Mouse (Mus musculus) ovary, adult 18-20 months (tissue): ENCODE results near the gene Rnf5.

Experiments
- DNase-seq: peaks from one replicate; pipeline ENCODE4 v3.0.0; 2022; ENCODE audit warnings: low spot score, mixed read lengths

Gene Rnf5

DNA sequence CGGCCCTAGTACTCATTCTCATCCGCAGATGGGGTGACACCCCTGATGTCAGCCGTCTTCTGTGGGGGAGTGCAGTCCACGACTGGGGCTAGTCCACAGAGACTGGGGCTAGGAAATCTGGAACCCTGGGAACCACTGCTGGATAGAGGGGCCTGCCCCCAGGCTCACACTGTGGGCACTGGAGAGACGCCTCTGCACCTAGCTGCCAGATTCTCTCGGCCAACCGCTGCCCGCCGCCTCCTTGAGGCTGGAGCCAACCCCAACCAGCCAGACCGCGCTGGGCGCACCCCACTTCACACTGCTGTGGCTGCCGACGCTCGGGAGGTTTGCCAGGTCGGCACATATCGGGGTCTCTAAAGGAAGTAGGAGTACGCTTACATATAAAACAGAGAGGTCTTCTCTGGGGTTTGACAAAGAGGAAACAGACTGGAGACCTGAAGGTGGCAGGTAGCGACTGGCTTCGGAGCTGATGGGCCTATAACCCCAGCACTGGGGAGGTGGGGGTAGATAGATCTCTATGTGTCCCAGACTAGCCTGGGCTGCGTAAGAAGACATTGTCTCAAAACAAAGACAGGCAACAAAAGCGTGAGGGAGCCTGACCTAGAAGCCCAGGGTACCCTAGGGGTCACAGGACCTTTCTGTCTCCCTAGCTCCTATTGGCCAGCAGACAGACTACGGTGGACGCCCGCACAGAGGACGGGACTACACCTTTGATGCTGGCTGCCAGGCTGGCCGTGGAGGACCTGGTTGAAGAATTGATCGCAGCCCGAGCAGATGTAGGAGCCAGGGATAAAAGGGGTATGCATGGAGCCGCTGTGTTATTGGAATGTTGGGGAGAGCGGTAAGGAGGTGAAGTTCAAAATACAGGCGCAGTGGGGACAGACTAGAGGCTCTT, 17.4 kb downstream of the Rnf5 start:
- DNase-seq = no peak

DNA sequence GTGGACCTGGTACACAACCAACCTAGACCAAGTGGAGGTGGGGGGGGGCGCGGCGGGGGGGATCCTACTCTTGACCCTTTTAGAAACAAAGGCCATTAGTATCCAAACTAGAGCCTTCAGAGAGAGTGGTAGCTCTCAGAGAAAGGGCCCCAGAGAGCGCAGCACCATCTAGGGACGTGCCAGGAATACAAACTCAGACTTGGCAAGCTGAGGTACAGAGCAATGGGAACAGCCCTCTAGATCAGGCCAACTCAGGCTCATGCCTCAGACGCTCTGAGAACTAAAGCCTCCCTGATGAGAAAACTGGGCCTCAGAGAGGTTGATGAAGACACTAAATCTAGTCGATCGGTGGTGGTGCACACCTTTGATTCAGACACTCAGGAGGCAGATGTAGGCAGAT, 18.4 kb downstream of the Rnf5 start:
- no peak for DNase-seq

DNA sequence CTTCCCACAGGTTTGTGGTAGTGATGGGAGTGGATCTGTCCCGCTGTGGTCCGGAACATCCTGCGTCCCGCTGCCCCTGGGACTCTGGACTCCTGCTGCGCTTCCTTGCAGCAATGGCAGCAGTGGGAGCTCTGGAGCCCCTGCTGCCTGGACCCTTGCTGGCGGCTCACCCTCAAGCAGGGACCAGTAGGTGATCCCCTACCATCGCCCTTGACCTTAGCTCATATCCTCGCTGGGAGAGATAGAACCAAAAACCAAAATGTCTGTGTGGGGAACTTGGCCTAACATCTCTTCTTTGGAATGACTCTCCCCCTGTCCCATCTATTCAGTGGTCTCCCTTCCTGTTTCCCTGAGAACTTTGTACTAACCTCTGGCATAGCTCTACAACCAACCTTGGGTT, 19.7 kb downstream of the Rnf5 start:
- DNase-seq = no peak

DNA sequence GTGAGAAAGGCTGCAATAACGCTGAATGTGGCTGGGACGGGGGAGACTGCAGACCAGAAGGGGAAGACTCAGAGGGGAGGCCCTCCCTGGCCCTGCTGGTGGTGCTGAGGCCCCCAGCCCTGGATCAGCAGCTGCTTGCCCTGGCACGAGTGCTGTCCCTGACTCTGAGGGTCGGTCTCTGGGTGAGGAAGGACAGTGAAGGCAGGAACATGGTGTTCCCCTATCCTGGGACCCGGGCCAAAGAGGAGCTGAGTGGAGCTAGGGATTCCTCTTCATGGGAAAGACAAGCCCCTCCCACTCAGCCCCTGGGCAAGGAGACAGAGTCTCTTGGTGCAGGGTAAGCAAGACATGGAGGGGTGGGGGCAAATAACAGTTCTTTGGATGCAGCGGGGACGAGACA, 20.1 kb downstream of the Rnf5 start:
- DNase-seq = no peak

DNA sequence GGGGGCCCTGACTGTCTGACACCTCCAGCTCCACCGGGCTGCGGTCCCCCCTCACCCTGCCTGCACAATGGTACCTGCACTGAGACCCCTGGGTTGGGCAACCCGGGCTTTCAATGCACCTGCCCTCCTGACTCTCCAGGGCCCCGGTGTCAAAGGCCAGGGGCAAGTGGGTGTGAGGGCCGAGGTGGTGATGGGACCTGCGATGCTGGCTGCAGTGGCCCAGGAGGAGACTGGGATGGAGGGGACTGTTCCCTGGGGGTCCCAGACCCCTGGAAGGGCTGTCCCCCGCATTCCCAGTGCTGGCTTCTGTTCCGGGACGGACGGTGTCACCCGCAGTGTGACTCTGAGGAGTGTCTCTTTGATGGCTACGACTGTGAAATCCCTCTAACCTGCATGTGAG, 21.0 kb downstream of the Rnf5 start:
- DNase-seq = no peak

DNA sequence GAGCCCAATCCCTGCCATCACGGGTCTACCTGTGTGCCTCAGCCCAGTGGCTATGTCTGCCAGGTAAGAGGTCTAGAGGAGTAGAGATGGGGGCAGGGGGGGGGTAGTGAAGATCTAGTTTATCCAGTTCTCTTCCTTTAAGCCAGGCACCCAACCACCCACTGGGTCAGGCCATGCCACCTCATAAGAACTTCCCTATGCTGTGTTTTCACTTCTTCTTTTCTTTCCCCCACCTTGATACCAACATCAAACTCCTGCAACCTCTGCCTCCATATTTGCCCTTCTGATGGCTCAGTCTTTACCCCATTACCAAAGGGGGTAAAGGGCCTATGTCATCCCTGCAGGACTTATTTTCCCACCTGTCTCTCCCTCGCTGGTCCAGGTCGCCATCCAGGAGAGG, 25.4 kb downstream of the Rnf5 start:
- no peak for DNase-seq

DNA sequence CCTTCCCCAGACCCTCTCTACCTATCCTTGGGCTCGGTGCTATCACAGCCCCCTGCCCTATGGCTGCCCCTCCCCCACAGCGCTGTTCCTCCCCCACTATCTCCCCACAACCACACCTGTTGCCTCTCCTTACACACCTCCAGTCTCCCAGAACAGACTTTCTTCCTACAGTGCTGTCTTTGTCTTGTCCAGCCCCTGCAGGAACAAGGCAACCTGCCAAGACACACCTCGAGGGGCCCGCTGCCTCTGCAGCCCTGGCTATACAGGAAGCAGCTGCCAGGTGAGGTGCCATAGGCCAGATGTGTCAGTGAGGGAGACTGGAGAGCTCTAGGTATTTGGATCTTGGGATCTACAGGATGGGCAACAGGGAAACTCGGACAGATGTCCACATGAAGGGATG, 26.9 kb downstream of the Rnf5 start:
- no peak for DNase-seq

DNA sequence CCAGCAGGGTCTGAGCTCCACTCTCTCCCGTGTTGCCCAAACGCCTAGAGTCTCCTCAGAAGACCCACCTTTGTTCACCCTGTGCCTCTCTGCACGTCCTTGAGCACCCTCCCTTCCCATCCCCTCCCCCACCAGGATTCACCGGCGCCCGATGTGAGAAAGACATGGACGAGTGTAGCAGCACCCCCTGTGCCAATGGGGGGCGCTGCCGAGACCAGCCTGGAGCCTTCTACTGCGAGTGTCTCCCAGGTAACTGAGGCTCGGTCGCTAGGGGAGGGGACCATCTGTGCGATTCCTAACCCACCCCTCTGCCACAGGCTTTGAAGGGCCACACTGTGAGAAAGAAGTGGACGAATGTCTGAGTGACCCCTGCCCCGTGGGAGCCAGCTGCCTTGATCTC, 31.1 kb downstream of the Rnf5 start:
- no peak for DNase-seq

DNA sequence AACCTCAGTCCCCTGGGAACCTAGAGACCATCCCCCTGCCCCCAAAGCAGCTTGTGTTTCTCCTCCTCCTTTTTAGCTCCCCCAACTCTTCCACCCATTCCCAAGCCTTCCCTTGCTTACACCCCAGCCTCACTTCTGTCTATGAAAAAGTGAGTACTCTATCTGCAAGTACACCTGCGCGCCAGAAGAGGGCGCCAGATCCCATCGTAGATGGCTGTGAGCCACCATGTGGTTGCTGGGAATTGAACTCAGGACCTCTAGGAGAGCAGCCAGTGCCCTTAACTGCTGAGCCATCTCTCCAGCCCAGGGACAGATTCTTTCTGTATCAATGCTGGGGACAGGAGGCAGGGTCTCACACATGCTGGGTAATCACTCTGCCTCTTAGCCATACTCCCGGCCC, 31.6 kb downstream of the Rnf5 start:
- DNase-seq = no peak

DNA sequence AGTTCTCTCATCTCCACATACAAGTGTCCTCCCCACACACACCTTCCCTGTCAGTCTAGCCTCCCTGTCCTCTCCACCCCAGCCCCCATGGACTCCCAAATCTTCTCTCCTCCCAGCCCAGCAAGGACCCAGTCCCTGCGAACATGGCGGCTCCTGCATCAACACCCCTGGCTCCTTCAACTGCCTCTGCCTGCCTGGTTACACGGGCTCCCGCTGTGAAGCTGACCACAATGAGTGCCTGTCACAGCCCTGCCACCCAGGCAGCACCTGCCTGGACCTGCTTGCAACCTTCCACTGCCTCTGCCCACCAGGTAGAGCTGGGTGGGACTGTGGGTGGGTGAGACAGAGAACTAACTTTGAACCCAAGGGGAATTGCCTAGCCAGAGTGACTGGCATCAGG, 33.6 kb downstream of the Rnf5 start:
- no peak for DNase-seq

DNA sequence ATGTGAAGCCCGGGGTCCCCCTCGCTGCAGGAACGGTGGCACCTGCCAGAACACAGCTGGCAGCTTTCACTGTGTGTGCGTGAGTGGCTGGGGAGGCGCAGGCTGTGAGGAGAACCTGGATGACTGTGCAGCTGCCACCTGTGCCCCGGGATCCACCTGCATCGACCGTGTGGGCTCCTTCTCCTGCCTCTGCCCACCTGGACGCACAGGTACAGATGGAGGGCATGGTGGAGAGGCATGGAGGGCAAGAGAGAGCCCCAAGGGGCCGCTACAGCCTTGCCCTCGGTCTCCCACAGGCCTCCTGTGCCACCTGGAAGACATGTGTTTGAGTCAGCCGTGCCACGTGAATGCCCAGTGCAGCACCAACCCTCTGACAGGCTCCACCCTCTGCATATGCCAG, 35.1 kb downstream of the Rnf5 start:
- no peak for DNase-seq

DNA sequence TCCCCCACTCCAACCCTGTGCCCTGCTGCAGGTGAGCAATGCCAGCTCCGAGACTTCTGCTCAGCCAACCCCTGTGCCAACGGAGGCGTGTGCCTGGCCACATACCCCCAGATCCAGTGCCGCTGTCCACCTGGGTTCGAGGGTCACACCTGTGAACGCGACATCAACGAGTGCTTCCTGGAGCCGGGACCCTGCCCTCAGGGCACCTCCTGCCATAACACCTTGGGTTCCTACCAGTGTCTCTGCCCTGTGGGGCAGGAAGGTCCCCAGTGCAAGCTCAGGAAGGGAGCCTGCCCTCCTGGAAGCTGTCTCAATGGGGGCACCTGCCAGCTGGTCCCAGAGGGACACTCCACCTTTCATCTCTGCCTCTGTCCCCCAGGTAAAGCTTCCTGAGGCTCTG, 36.2 kb downstream of the Rnf5 start:
- no peak for DNase-seq

DNA sequence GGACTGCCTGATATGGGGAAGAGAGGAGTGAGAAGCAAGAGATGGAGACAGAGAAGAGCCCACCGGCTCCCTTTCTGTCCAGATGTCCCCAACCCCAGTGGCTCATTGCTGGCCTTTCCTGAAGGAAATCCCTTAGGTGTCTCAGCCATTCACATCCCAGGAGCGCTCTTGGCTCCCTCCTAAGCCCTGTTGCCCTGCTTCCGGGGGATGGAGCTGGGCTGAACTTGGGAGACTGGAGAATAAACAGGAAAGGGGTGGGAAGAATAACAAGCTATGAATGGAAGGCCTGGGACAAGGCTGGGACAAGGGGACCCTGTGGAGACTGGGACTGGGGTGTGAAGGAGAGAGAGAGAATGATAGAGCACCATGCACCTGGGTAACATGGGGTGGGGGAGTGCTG, 38.7 kb downstream of the Rnf5 start:
- DNase-seq = no peak

DNA sequence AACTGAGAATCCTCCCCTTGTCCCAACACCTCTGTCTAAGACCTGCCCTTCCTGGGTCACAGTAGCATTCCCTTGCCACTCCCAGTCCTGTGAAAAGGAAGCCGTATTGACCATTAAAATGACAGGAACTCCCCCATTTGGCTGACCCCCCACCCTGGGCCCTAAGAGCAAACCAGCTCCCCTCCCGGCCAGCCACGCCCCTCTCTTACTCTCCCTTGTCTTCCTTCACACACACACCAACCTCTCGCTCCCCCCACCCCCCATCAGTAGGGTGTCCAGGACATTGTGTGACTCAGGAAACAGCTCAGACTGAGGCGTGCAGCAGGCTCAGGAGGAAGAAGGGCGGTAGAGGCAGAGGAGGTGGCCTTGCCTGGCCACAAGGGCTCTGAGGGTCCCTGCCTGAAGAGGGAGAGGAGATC, 39.5 kb downstream of the Rnf5 start, which contains the start of gene Notch4:
Gene Notch4, plus strand, starts transcription at position 266 of the 419 bp plus-strand sequence.
- no peak for DNase-seq

DNA sequence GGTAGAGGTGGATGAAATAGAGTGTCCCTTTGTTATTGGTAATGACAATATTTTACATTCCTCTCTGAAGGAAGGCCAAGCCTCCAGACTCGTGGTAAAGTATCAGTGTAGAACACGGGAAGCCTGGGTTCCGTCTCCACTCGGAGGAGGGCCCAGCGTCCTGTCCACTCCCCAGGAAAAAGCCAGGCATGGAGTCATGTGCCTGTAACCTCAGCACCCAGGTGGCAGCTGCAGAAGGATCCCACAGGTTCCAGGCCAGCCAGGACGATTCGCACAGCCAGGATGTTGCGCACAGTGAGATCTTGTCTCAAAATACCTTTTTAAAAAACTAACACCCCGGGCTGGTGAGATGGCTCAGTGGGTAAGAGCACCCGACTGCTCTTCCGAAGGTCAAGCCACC, 40.1 kb downstream of the Rnf5 start:
- DNase-seq = no peak

DNA sequence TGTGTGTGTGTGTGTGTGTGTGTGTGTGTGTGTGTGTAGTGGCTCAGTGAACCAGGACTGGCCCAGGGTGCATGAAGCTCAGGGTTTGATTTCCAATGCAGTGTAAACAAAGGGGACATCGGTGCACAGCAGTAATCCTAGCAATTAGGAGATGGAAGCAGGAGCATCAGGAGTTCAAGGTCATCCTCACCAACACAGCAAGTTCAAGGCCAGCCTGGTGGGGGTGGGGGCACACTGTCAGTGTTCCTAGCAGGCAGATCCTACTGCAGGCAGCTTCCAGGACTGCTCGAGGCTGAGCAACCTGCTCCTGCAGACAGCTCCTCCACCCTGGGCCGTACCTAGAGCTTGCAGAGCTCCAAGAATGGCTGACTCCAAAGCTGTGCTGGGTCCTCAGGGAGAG, 40.9 kb downstream of the Rnf5 start:
- DNase-seq = no peak

DNA sequence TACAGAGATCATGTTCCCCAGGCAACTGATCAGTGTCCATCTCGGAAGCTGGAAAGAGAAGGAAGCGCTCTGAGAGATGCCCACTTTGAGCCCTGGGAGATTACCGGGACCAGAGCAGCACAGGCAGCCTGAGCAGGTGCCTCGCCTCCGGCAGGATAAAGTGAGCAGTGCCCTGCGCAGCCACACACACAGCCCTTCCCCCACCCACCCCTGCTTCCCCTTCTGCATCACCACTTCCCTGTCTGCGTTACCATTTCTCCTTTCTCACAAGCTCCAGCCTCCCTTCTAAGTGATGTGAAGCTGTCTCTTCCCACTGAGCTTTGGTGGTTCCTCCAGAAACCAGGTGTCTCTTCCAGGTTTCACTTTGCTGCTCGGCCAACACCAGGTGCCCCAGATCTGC, 42.3 kb downstream of the Rnf5 start:
- DNase-seq = no peak

DNA sequence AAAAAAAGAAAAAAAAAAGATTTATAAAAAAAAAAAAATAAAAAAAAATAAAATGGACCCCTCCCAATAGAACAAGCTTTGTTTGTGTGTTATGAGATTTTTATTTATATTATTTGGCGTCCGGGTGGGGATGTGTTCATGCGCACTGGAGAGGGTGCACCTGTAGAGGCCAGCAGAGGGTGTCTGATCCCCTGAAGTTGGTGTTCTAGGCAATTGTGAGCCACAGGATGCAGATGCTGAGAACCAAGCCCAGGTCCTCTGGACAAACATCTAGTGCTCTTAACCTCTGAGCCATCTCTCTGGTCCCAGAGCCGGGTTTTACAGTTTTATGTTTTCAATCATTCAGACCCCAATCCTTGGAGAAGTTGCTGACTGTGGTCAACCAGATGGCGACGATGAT, 43.1 kb downstream of the Rnf5 start:
- no peak for DNase-seq

DNA sequence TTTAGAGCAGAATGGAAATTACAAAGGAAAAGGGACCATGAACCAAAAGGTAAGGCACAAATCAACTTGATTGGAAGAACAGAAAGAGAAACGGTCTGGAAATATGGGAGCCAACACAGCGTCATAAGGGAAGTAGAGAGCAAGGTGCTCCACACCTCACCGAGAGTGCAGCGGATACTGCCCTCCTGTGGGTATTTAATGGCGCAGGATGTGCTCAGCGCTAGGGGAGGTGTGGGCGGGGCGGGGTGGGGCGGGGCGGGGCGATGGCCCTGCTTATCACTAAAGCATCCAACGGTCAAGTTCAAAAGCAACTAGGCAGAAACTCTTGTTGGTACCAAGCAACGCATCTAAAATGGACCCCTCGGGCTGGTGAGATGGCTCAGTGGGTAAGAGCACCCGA, 43.6 kb downstream of the Rnf5 start:
- DNase-seq = no peak

DNA sequence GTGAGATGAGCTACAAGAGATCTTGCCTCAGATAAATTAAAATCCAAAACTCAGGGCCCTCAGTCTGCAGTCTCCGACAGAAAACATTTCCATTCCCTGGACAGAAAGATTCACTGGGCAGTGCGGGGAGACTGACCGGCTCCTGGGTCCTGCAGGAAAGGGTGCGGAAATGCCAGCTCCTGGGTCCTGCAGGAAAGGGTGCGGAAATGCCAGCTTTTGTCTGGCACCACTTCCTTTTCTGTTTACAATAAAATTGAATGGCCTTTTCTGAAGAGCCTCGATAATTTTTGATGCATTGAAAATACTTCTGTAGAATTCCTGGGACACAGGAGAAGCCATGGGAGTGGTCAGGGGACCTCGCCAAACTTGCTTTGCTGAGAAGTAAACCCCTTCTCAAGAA, 44.4 kb downstream of the Rnf5 start:
- DNase-seq = no peak

DNA sequence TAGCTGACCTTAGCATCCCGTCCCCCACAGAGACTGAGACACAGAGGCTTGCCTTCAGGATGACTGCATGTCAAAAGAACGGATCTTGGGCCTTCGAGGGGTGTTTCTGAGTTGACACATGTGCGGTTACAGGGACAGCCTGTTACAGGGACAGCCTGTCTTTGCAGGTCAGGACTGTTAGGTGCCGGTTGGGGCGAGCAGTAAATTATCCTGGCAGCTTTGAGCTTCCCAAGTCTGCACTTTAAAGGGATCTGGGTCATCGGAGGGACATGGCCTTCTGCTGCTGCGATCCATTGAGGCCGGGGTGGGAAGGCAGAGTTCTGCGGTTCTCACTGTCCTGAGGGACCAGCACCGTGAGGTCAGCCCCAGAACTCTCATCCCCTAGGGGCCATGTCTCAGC, 46.1 kb downstream of the Rnf5 start:
- DNase-seq = no peak

DNA sequence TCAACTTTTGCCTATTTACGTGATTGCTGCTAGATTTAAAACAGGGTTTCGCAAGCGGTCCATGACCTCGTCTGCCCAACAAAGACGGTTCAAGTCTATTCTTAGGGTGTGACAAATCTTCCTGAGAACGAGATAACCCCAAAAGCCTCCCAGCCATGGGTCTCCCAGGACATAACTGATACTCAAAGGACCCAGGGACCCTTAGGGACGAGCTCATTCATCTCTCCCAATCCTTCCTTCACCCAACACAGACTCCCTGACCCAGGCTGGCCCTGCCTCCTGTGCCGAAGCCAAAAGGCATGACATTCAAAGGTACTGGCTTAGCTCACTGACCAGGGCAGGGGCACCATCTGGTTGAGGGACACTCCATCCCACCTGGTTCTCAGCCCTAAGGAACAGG, 47.1 kb downstream of the Rnf5 start:
- DNase-seq = no peak

DNA sequence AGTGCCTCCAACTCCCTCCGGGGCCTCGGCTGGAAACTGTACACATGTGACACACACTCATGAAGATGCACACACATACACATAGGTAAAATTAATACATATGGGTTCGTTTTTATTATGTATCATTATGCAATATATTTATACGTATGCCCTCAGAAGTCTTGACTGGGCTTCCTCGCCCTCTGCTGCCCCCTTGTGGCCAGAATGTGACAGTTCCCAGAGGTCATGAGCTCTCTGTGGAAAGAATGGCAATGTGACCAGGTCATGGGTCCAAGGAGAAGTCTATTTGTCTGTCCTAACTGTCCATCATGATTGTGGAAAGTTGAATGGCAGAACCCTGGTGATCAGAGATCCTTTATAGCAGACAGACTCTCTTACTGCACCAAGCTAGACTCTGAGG, 48.0 kb downstream of the Rnf5 start:
- DNase-seq = no peak
